Mouse (Mus musculus) midbrain, embryonic 10.5 days (tissue): ENCODE measurements at regions not wholly inside any gene's neighbourhood (a gene's known extent, or its start where the extent isn't known, plus 50 kb on each side); places are given as distances from the start of the nearest gene placed in this dataset.

Source experiments
- DNase-seq: peaks from one replicate; pipeline ENCODE4 v3.0.0-alpha.2; 2017; ENCODE audit warnings: low spot score
- H3K27ac ChIP-seq: fragments of 300-500 bp; sonication (generic); replicated peaks from 2 replicates; pipeline ENCODE4 v1.5.1; 2016; ENCODE audit warnings: mild to moderate bottlenecking
- H3K27me3 ChIP-seq: fragments of 300-500 bp; sonication (generic); 2 replicates; pipeline ENCODE4 v1.6.1; 2016; ENCODE audit warnings: low read depth, mild to moderate bottlenecking; ENCODE audit not compliant: poor library complexity, severe bottlenecking
- H3K36me3 ChIP-seq: fragments of 300-500 bp; sonication (generic); 2 replicates; pipeline ENCODE4 v1.6.1; 2016; ENCODE audit warnings: mild to moderate bottlenecking, moderate library complexity
- H3K4me1 ChIP-seq: fragments of 300-500 bp; sonication (generic); 2 replicates; pipeline ENCODE4 v1.6.1; 2016
- H3K4me3 ChIP-seq: fragments of 300-500 bp; sonication (generic); 2 replicates; pipeline ENCODE4 v1.5.1; 2016; ENCODE audit warnings: mild to moderate bottlenecking, moderate library complexity
- H3K9me3 ChIP-seq: fragments of 300-500 bp; sonication (generic); replicated peaks from 2 replicates; pipeline ENCODE4 v1.6.1; 2016; ENCODE audit warnings: mild to moderate bottlenecking
- WGBS: fragments of 180-500 bp; shearing (Covaris S2); methylation state at CpG from one replicate; pipeline ENCODE4 v1.1.7; 2016; 5-methylcytosine and 5-hydroxymethylcytosine counted together

DNA sequence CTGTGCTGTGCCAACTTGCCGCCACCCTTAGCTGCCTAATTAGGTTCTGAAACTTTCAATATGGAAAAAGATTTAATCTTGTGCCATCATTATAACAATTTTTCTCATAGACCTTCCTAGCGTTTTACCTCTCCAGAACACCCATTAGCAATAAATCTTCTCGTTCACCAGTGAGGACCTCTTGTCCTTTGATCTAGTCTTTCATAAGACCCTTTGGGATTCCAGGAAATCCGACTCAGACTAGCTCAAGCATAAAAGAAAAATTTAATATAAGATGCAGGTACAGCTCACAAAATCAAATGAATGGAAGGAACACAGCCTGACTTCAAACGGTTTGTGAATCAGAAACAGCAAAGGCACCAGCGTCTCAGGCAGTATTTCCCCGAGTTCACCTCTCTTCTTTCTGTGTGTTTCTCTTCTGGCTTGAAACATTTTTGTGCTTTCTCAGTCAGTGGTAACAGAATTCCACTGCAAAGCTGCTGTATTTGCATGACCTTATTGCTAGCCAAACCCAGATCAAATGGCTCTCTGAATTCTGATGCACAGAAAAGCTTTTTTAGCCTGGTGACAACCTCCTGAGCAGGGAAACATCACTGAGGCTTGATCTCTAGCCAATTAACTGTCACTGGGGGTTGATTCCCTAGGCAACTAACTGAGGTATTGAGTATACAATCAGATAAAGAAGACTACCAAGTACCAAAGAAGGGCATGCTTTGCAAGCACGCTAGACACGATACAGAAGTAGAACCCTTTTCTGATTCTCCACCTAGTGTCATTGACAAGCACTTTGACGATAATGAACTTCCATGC is 539.8 kb downstream of the Cenpc1 start:
- H3K27ac ChIP-seq, result no peak overlapping the region
- 83% methylated on average over 10 of the region's 10 CpGs for WGBS
- no peak overlapping the region for H3K4me3 ChIP-seq
- no peaks in the 10 kb centered on the region for H3K9me3 ChIP-seq
- no peaks in the 10 kb centered on the region for H3K4me1 ChIP-seq
- no peaks in the 10 kb centered on the region for H3K27me3 ChIP-seq
- DNase-seq, result no peak
- H3K36me3 ChIP-seq, result no peaks in the 10 kb centered on the region

- no peak for DNase-seq
- H3K4me1 ChIP-seq, result no peaks in the 10 kb centered on the region
- H3K36me3 ChIP-seq, result no peaks in the 10 kb centered on the region
- no peak overlapping the region for H3K4me3 ChIP-seq
- no peak overlapping the region for H3K27ac ChIP-seq
- no peaks in the 10 kb centered on the region for H3K9me3 ChIP-seq
- H3K27me3 ChIP-seq, result no peaks in the 10 kb centered on the region
- WGBS, result 79% methylated on average over 1 of the region's 1 CpGs
These were observed 560.1 kb downstream of the Cenpc1 start for GRCm38 (mm10) chr5:85505244-85505643.

DNA sequence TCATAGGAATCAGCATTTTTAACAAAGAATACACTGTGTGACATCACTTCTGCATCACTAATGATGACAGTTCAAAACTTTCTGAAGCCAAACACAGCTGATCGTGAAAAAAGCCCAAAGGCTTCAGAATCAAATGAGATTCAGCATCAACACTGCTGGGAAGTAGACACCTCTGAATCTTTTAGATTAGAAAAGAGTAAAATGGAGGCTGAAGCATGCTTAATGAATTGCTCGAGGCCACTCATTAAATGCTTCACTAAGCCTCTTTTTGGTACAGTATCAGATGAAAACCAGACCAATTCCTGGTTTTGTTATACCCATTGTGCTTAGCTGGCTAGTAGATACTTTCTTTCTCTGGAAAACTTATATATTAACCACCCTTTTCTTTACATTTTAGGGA is 568.1 kb downstream of the Cenpc1 start:
- Histone ChIP-seq H3K4me1 (no peaks in the 10 kb centered on the region), H3K27me3 (no peaks in the 10 kb centered on the region), H3K4me3 (no peak overlapping the region), H3K9me3 (no peaks in the 10 kb centered on the region), H3K27ac (no peak overlapping the region), H3K36me3 (no peaks in the 10 kb centered on the region)
- DNase-seq, result no peak
- 73% methylated on average over 2 of the region's 2 CpGs for WGBS

DNA sequence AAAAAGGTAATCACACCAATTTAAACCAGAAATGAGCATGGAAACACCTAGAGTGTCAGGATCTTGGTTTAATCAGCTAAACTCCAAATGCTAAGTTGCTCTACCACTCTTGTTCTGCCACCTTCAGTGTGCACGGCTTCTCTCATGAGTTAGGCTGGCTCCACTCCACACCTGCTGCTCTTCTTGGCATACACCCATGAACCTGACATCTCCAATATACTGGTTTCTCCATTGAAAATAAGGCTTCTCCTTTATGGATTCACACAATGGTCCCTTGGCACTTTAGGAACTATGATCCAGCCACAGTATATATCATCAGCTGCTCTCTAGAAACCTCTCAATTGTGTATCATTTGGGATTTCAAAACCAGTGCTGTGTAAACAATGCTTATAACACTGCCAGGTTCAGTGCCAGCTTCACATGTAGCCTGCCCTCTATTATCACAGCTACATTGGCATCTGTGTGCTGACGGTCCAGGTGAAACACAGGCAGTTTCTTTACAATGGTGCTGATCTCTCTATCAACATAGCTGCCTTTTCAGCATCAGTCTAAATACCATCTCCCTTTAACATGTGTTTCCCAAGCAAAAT is 579.6 kb downstream of the Cenpc1 start:
- 96% methylated on average over 2 of the region's 2 CpGs for WGBS
- H3K27me3 ChIP-seq, result no peaks in the 10 kb centered on the region
- H3K27ac ChIP-seq, result no peak overlapping the region
- no peaks in the 10 kb centered on the region for H3K4me1 ChIP-seq
- H3K4me3 ChIP-seq, result no peak overlapping the region
- no peaks in the 10 kb centered on the region for H3K36me3 ChIP-seq
- no peaks in the 10 kb centered on the region for H3K9me3 ChIP-seq
- no peak for DNase-seq

DNA sequence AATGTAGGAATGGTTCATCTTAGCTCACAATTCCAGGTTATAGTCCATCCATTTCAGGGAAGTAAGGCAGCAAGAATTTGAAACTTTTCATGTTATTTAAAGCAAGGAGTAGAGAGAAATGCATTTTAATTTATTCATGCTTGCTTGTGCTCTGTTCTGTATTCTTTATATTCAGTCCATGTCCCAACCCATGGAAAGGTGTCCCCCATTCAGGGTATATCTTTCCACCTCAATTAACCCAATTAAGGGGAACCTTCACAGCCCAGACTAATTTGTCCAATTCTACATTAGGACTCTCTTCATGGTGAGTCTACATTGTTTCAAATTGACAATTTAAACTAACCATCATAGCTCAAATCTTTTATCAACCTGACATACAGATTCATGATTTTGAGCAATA is 580.2 kb downstream of the Cenpc1 start:
- Histone ChIP-seq H3K36me3 (no peaks in the 10 kb centered on the region), H3K4me1 (no peaks in the 10 kb centered on the region), H3K27me3 (no peaks in the 10 kb centered on the region), H3K27ac (no peak overlapping the region), H3K4me3 (no peak overlapping the region), H3K9me3 (no peaks in the 10 kb centered on the region)
- DNase-seq, result no peak

- no peaks in the 10 kb centered on the region for H3K4me1 ChIP-seq
- H3K36me3 ChIP-seq, result no peaks in the 10 kb centered on the region
- H3K4me3 ChIP-seq, result no peak overlapping the region
- no peaks in the 10 kb centered on the region for H3K9me3 ChIP-seq
- H3K27ac ChIP-seq, result no peak overlapping the region
- no peak for DNase-seq
- H3K27me3 ChIP-seq, result no peaks in the 10 kb centered on the region
These were observed 597.6 kb downstream of the Cenpc1 start for GRCm38 (mm10) chr5:85467811-85468210.

DNA sequence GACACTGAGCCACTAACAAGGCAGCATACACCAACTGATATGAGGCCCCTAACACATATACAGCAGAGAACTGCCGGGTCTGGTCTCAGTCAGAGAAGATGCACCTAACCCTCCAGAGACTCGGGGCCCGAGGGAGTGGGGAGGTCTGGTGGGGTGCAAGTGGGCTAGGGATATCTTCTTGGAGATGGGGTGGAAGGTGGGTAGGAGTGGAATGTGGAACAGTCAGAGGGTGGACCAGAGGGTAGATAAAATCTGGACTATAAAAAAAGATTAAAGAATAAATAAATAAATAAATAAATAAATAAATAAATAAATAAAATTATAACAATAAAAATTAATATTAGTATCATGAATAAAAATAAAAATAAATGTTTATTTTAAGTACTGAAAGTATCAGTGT is 598.2 kb downstream of the Cenpc1 start:
- Histone ChIP-seq H3K4me1 (no peaks in the 10 kb centered on the region), H3K36me3 (no peaks in the 10 kb centered on the region), H3K9me3 (no peaks in the 10 kb centered on the region), H3K27me3 (no peaks in the 10 kb centered on the region), H3K4me3 (no peak overlapping the region), H3K27ac (no peak overlapping the region)
- DNase-seq, result no peak
- 98% methylated on average over 3 of the region's 3 CpGs for WGBS
